Mouse (Mus musculus) embryo, embryonic 11.5 days (tissue): ENCODE measurements around the gene Dap3.
"Not testable (repeated sequence)": the region's sequence is repeated elsewhere in the genome, so short reads cannot be mapped to it uniquely, and the experiment has no call there.

Experiments
- DNase-seq: peaks from one replicate; pipeline ENCODE4 v3.0.0-alpha.2; 2012; ENCODE audit warnings: low read depth, low spot score

Dap3 gene

DNA sequence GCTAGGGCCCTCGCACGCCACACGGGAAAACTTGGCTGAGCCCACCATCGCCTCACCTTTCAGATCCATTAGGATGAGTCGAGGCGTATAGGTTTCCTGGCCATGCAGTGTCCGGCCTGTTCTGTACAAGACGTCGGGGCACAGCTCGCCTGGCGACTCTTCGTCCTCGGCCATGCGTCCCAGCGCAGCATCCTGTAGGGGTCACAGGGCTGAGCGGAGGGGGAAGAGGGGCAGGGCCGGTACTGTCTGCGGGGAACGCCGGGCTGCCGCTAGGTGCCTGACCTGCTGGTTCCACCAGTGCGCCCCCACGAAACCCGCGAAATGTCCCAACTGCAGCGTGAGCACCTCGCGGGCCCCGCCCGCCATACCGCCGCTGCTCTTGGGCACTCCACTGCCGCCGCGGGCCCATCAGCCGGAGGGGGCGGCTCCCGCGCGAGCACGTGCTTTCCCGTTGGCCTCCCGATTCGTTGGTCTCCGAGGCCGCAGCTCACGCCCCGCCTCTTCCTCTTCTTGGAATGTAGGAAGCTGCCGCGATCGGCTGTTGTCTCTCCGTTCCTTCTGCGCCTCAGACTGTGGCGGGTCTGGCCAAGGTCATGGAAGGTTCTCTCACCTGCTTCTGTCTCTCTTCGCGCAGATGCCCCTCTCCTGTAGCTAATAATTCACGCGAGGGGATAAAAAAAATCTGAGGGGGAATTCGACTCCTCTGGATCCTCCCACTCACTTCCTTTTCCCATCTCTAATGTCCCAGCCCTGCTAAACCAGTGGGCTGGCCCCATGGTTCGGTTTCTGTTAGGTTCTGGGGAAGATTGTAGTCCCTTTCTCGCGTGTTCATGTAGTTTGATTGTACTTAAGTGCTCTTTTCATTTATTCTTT lies 37.2 kb downstream of the Dap3 start, which contains the start of gene Msto1:
Msto1 (minus strand) TSS at position 489 of the 873 bp plus-strand sequence.
- peak; percentile 80 for DNase-seq

DNA sequence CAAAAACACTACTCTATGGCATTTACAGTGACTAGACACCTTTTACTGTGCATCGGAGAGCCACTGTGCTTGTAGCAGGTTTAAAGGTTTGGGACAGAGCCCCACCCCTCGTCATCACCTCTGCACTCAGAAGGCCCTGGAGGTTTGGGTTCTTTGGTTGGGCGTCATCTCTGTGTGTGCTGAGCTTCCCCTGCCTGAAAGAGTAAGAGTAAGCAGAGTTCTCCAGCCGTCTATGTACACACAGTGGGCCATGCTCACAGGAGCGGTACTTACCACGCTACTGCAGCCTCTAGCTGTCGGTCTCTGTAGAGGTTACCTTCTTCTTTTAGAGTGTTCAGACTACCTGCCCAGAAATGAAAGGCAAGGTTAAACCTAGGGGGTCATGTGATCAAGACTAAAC lies 38.4 kb downstream of the Dap3 start:
- no peak for DNase-seq

DNA sequence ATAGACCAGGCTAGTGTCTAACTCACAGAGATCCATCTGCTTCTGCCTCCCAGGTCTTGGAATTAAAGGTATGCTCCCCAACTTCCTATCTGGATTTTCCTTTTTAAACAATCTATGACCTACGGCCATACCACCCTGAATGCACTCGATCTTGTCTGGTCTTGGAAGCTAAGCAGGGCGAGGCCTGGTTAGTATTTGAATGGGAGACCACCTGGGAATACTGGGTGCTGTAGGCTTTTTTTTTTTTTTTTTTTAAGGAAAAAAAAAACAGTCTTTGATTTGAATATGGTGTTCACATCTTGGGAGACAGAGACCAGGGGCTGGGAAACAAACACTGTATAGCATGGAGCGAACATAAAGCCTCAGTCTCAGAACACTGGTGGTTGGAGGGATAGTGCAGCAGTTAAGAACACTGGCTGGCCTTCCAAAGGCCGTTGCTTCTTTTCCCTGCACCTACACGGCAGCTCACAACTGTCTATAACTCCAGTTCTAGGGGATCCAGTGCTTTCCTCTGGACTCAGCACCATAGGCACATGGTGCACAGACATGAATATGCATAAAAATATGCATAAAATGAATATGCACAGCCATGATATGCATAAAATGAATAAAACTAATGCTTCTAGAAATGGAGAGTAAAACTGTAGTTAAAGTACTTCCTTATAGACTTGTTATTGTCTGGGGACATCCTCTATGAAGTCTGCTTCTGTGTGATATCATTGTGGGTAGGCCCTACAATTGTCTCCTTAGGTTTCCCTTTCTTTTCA lies 44.4 kb downstream of the Dap3 start:
- DNase-seq: no peak

DNA sequence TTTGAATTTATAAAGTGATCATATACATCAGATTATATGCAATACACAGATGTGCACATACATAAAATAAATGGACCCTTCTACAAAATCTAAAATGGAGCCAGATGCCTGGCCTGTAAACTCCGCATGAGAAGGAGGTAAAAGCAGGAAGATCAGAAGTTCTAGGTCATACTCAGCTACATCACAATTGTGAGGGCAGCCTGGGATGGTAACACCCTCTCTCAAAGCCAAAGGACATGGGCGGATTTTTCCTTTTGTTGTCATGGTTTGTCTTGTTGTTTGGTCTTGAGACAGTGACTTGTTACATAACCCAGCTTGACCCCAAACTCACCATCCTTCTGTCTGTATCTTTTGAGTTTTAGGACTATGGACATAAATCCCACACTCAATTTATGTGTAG lies 45.2 kb downstream of the Dap3 start:
- DNase-seq: no peak

DNA sequence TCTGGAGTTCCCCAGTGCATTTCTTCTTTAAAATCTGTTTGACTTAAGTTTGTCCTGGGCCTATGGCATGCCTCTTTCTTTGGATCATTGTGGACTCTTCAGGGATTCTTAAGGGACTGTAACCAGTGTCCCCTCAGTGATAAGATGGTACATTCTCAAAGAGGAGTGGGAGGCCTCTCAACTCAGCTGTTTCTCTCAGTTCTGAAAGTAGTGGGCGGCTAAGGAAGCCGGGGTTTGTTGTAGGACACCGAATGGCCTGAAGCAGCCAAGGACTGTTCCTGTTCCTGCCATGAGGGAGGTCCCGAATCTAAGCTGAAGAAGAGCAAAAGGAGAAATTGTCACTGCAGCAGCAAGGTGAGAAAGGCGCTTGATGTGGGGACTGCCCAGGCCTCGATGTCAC lies 45.8 kb downstream of the Dap3 start:
- DNase-seq: no peak

DNA sequence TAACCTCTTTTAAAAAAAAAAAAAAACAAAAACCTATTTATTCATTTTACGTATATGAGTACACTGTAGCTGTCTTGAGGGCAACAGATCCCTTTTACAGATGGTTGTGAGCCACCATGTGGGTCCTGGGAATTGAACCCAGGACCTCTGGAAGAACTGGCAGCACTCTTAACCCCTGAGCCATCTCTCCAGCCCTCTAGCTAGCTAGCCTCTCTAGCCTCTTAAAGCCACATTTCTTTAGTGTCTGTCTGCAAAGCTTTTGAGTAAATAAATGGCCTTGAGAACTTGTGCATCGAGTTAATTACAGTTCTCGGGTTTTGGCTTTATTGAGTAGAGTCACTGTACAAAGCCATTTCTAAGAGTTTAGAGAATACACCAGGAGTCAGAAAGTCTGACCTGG lies 46.2 kb downstream of the Dap3 start:
- DNase-seq: no peak

DNA sequence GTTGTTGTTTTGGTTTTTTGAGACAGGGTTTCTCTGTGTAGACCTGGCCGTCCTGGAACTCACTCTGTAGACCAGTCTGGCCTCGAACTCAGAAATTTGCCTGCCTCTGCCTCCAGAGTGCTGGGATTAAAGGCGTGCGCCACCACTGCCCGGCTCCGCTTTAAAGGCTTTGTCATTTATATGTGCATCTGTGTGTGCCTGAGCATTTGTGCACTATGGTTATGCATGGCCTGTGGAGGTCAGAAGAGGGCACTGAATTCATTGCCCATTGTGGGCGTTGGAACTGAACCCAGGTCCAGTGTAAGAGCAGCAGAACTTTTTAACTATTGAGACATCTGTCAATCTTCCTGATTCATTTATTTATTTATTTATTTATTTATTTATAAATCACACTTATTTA lies 58.0 kb downstream of the Dap3 start:
- DNase-seq: not testable (repeated sequence)

DNA sequence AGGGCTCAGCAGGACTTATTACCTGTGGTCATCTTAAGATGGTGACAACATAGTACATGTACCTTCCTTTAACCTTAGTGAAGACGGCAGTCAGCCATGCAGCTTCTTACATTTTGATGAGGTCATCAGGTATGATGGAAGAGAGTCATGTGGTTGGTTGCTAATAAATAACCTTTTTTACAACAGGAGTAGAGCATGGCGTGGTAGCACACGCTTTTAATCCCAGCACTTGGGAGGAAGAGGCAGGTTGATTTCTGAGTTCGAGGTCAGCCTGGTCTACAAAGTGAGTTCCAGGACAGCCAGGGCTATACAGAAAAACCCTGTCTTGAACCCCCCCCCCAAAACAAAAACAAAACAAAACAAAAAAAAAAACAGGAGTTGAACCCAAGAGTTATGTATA lies 68.4 kb downstream of the Dap3 start:
- DNase-seq: not testable (repeated sequence)
